Mouse (Mus musculus) kidney, postnatal 25 days (tissue): ENCODE data around the gene Mrpl49.

Experiments
- DNase-seq, 2 experiments: peaks; one replicate each; pipeline ENCODE4 v3.0.0; 2021; ENCODE audit warnings: mixed read lengths in 2 of 2

Mrpl49 gene

DNA sequence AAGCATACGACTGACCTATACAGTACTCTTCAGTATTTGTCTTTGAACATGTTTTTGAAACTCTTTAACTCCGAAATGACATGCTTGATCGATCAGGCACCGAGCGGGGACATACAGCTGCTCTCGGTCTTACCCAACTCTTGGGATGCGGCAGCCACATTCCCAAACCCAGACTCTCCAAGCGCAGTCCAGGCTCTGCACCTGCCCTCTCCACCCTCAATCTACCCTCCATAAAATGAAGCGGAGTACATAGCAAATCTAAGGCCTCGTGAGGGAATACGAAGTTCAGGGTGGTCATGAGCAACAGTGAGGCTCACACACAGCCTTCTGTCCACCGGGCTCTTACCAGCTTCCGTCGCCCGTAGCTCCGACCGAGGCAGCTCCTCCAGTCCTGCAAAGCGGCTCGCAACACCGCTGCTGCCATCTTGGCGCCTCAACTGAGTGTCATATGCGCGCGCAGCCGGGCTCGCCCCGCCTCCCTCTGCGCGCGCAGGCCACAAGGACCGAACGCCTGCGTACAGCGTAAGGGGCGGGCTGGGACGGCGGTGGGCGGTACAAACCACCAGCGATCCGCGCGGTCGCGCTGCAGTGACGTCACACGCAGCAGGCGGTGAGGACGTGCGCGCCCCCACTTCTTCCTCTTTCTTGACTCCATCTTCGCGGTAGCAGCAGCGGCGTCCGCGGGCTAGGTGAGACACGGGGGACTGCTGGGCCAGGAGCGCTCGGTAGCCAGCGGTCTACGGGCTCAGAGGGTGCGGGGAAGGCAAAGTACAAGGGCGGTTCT is at the start of gene Mrpl49, which contains the start of gene Fau:
Gene Mrpl49 (minus strand): TSS at position 473 of the 784 bp plus-strand sequence.
Gene Fau (plus strand): TSS at position 532 of the 784 bp plus-strand sequence.
- DNase-seq: peak; percentile 99 to 100

DNA sequence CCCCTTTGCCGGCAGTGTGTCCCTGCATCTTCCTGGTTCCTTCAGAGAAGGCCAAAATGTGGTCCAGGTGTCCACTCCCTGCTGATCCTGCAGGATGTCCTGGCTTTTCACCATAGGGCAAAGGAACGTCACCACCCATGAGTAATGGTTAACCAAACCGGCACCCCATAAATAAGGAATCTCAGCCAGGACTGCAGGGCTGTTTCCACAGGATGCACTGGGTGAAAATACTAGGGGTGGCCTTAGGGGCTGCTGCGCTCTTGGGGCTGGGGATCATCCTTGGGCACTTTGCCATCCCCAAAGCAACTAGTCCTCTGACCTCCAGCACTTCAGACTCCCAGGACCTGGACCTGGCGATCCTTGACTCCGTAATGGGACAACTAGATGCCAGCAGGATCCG is 48.0 kb upstream of the Mrpl49 start, which contains the start of gene Naaladl1:
Gene Naaladl1 (plus strand): TSS at position 197 of the 400 bp plus-strand sequence.
- peak; percentile 13 to 44 for DNase-seq

DNA sequence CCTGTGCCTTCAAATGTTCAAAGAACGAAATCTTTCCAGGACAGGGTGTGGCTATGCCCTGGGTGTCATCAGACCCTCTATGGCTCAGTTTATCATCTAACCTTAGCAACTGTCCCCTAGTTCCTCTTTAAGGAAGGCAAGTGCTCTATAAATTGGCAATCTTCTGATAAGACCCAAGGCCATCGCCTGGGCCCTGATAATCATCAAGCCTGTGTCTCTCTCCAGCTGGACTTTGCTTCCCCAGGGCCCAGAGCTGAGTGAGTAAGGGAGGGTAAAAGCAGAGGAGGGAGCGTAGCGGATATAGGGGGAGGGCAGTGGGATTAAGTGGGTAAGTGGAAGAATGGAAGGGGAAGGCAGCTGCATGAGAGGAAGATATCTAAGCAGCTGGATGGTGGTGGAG is 46.9 kb upstream of the Mrpl49 start:
- DNase-seq: no peak

GRCm38 (mm10) chr19:6102169-6102853 is 44.7 kb upstream of the Mrpl49 start:
- no peak for DNase-seq

DNA sequence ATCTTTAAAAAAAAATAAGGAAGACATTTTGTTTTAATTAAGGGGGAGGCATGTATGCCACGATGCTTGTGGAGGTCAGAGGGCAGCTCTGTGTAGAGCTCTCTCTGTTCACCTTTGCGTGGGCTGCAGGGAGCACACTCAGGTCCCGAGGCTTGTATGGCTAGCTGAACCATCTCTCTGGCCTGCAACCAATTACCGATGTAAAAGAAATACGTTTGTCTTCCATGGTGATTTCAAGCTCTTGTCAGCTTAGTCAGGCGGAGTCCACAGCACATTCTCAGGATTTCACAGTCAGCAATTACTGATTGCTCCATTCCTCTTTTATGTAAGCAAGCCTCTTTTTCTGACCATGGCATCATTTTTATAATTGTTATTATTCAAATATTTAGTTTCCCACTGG is 43.6 kb upstream of the Mrpl49 start:
- no peak for DNase-seq

GRCm38 (mm10) chr19:6097847-6098246 is 40.3 kb upstream of the Mrpl49 start:
- DNase-seq: peak; percentile 17 to 62

DNA sequence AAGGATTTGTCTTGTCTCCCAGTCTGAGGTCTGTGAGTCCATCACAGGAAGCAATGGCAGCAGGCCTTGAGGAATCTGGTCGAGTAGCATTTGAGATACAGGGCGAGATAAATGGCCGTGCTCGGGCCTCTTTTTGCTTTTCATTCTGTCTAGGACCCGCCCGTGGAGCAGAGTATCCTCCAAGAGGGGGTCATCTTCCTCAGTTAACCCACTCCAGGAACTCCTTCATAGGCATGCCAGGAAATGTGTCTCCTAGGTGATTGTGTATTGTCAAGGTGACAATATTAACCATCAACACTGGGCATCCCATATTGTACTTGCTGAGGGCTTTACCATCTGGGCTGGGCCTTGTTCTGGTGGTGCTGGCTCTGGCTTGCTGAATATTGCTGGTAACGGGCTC is 36.5 kb upstream of the Mrpl49 start, which contains the start of gene AC131692.1:
Gene AC131692.1 (plus strand): TSS at position 301 of the 400 bp plus-strand sequence.
- no peak for DNase-seq

DNA sequence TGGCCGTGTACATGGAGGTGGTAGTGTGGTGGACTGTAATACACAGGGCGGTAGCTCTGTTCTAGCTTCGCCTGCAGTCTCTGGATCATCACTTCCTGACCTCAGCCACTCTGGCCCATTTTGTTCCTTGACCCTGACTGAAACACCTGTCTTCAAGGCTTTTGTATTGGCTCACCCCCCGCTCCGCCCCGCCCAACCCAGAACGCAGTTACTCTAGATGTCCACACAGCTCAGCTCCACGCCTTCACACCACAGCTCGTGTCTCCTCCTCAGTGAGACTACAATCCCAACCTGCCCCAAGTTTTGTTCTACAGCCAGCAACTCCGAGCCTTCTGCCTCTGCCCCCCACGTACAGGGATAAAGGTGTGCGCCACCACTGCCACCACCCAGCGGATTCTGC is 31.3 kb upstream of the Mrpl49 start:
- no peak for DNase-seq

GRCm38 (mm10) chr19:6085417-6085879 is 27.9 kb upstream of the Mrpl49 start:
- DNase-seq: peak; percentile 64 to 83

DNA sequence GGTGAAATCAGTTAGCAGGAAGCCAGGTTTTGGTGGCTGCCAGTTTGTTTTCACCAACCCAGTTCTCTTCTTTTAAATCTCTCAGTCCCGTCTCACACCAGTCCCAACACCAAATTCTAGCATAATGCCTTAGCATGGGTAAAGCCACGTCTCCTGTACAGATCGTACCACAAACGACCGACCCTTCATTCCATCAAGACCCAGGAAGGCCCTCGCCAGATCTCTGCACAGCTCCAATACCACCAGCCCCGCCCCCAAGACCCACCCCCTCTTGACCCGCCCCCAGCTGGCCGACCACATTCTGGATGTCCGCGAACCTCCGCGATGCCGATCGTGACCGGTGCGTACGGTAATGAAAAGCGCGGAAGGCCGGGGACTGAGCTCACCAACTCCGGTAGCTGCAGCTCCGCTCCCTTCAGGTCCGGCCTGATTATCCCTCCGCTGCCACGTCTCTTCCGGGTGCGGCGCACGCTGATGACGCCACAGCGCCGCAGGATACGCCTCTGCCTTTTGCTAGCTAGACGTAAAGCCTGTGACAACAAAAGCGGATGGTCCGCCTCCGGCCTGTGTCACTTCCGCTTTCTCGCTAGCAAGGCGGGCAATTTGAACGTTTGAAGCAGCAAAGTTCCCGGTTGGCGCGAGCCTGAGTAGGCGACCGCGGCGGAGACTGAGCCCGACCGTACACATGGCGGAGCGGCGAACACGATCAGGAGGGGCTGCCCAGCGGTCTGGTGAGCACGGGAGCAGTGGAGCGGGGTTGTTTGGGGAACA is 27.1 kb upstream of the Mrpl49 start, which contains the start of the genes Zfpl1 and Cdca5:
Gene Zfpl1 (minus strand): TSS at position 479 of the 771 bp plus-strand sequence.
Gene Cdca5 (plus strand): TSS at position 506 of the 771 bp plus-strand sequence.
- DNase-seq: peak; percentile 97 to 99

DNA sequence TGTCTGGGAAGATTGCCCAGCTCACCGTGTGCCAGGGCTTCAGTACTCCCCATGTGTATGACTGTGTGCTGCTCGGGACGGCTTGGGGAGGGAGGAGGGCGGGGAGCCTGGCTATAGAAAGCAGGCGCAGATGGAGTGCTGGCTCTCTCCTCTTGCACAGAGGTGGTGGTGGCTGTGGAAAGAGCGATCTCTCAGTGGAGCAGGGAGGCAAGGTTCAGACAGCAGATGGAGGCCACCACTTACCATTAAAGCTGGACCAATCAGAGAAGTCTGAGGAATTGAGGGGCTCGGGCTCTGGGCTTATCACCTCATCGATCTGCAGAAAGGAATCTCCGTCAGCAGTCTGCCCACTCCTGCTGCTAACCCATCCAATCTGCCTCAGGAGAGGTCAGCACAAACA is 24.6 kb upstream of the Mrpl49 start, which contains the start of gene Gm28374:
Gene Gm28374 (minus strand): TSS at position 101 of the 400 bp plus-strand sequence.
- no peak for DNase-seq

DNA sequence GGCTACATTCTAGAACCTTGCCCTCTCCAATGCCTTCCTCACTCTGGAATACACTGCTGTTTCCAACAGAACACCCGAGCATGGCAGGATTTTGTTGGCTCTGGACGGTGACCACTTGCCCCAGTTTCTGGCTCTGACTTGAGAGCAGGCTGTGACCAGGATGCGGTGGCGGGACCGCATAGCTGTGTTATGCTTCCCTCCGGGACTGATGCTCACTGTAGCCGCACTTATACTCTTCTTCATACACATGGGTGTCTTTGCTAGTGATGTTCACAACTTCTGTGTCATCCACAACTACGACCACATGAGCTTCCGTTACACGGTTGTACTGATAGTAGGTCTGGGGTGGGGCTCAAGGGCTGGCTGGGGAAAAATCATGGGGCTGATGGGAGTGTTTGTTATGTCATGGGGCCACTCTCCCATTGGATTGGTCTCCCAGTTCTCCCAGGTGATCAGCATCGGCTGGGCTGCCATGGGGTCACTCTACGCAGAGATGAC is 22.4 kb upstream of the Mrpl49 start, which contains the start of gene Tmem262:
Gene Tmem262 (plus strand): TSS at position 51 of the 498 bp plus-strand sequence.
- DNase-seq: no peak

- DNase-seq: peak; percentile 91 to 93
Measured at GRCm38 (mm10) chr19:6076564-6077393, 19.2 kb upstream of the Mrpl49 start, which contains the start of gene Vps51. Gene Vps51, minus strand, starts transcription at chr19:6077231.

- DNase-seq: no peak
Measured at GRCm38 (mm10) chr19:6073889-6074288, 16.3 kb upstream of the Mrpl49 start.

GRCm38 (mm10) chr19:6071261-6071660 is 13.7 kb upstream of the Mrpl49 start:
- no peak for DNase-seq

GRCm38 (mm10) chr19:6070571-6071250 is 13.1 kb upstream of the Mrpl49 start:
- DNase-seq: no peak

GRCm38 (mm10) chr19:6069851-6070250 is 12.3 kb upstream of the Mrpl49 start:
- no peak for DNase-seq

GRCm38 (mm10) chr19:6068951-6069350 is 11.4 kb upstream of the Mrpl49 start:
- DNase-seq: no peak

DNA sequence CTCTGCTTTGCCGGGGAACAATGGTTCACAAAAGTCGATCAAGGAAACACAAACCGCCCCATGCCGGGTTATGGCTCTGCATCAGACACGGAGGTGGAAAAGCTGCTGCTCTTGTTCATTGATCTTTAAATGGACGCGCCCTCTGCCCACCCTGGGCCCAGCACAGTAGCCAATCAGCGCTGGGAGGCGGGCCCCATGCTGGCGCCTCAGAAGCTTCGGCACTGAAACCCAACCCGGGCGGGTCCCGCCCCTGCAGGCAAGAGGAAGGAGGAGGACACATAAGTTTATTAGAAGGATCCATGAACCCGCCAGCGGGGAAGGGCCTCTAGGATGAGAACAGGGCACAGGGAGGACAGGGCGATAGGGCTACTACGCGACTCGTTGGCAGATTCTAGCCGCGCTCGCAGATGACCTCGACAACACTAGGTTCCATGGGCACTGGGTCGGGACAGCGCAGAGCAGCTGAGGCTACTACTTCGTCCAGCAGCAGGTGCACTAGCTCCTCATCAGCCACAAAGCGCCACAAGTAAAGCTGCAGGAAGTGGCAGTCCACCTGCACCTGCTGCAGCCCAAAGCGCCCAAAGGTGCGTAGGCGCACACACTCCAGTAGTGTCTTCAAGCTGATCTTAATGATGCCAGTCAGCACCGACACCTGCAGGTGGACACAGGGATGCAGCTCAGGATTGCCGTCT is 10.3 kb upstream of the Mrpl49 start, which contains the start of gene Tm7sf2:
Gene Tm7sf2 (minus strand): TSS at position 650 of the 692 bp plus-strand sequence.
- DNase-seq: peak; percentile 94 to 97
